8 mouse cellular contexts compared by ENCODE assay signal in the genomic region with DNA sequence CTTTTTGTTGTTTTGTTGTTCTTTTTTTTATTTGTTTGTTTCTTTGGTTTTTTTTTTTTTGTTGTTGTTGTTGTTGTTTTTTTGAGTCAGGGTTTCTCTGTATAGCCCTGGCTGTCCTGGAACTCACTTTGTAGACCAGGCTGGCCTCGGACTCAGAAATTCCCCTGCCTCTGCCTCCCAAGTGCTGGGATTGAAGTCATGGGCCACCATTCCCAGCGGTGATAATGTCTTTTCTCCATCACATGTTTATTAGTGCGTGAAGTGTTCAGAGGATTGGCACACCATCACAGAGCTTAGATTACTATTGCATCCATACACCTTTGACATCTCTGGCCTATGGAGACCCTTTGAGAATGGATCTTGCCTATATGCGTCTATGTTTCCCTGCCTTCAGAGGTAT. TPM values are rescaled to one million over a fixed set of nuclear protein-coding genes. Genes with fewer than 3 reads are reported as not detected.
DNase-seq lines count a peak whose midpoint lies in the region; ATAC-seq and TF ChIP-seq lines count a peak whose summit lies in the region.
"Not testable (repeated sequence)": the region's sequence is repeated elsewhere in the genome, so short reads cannot be mapped to it uniquely, and the experiment has no call there.
"Had no signal": no experiment of that assay in that cellular context is flagged by ENCODE, and none has a peak within 500 bp of the region (broad histone marks: within the 10 kb centered on the region; RNA-seq: fewer than 3 reads in every experiment).

No protein-coding gene starts in this region.

- H3K4me2 ChIP-seq in embryonic facial prominence, embryonic 11.5 days (ENCODE audit: low read depth, low read length); midbrain, postnatal 0 days (ENCODE audit: low read depth, low read length, poor library complexity, severe bottlenecking): not testable (repeated sequence)

- DNase-seq in R1 (ENCODE audit: low read depth, low spot score): peak; percentile 11
- DNase-seq in embryonic facial prominence, embryonic 11.5 days (ENCODE audit: low spot score): peak; percentile 0
- DNase-seq in heart, embryonic 10.5 days (ENCODE audit: low spot score): peak; percentile 76
- DNase-seq in limb, embryonic 10.5 days (ENCODE audit: low spot score): peak; percentile 33
- peak; percentile 0 for DNase-seq in midbrain, postnatal 0 days (ENCODE audit: low spot score)
- DNase-seq in testis, postnatal 10 days (ENCODE audit: low spot score): peak; percentile 43

- H3K9me3 ChIP-seq in embryonic facial prominence, embryonic 11.5 days (replicated peaks; ENCODE audit: control insufficient read depth, low read length); heart, embryonic 10.5 days; limb, embryonic 10.5 days (replicated peaks): not testable (repeated sequence)
- peaks cover 30% of the 10 kb centered on the region for H3K9me3 ChIP-seq in midbrain, postnatal 0 days (ENCODE audit: low read length)

- not testable (repeated sequence) for H3K4me3 ChIP-seq in embryonic facial prominence, embryonic 11.5 days (ENCODE audit: low read depth, low read length); heart, embryonic 10.5 days; limb, embryonic 10.5 days; midbrain, postnatal 0 days (ENCODE audit: low read depth, low read length)

- ATAC-seq in embryonic facial prominence, embryonic 11.5 days (replicated peaks; ENCODE audit: insufficient number of reproducible peaks, low FRiP score, low TSS enrichment, low read depth); midbrain, postnatal 0 days (ENCODE audit: low FRiP score): not testable (repeated sequence)

- H3K4me1 ChIP-seq in embryonic facial prominence, embryonic 11.5 days (ENCODE audit: control insufficient read depth, insufficient read depth, low read length); heart, embryonic 10.5 days; limb, embryonic 10.5 days; midbrain, postnatal 0 days (ENCODE audit: insufficient read depth, low read length): not testable (repeated sequence)

- H3K36me3 ChIP-seq in embryonic facial prominence, embryonic 11.5 days (replicated peaks; ENCODE audit: control insufficient read depth, insufficient read depth, low read depth, low read length); heart, embryonic 10.5 days; limb, embryonic 10.5 days; midbrain, postnatal 0 days (ENCODE audit: insufficient read depth, low read length): not testable (repeated sequence)

- not testable (repeated sequence) for H3K9ac ChIP-seq in embryonic facial prominence, embryonic 11.5 days (replicated peaks; ENCODE audit: low read length); midbrain, postnatal 0 days (replicated peaks; ENCODE audit: low read length, poor library complexity, severe bottlenecking)

- not testable (repeated sequence) for H3K27ac ChIP-seq in embryonic facial prominence, embryonic 11.5 days (replicated peaks; ENCODE audit: low read depth, low read length); heart, embryonic 10.5 days; limb, embryonic 10.5 days; midbrain, postnatal 0 days (ENCODE audit: low read depth, low read length)

- TF ChIP-seq CTCF in midbrain, postnatal 0 days (IDR thresholded peaks at IDR 0.05): not testable (repeated sequence)

- H3K27me3 ChIP-seq in embryonic facial prominence, embryonic 11.5 days (ENCODE audit: control insufficient read depth, insufficient read depth, low read length); heart, embryonic 10.5 days (ENCODE audit: insufficient read depth, poor library complexity, severe bottlenecking); limb, embryonic 10.5 days (ENCODE audit: low read depth, poor library complexity, severe bottlenecking); midbrain, postnatal 0 days (ENCODE audit: insufficient read depth, low read length): not testable (repeated sequence)

- 91% methylated on average over 4 of the region's 4 CpGs for WGBS in embryonic facial prominence, embryonic 11.5 days
- 84% methylated on average over 4 of the region's 4 CpGs for WGBS in heart, embryonic 10.5 days
- WGBS in limb, embryonic 10.5 days: 89% methylated on average over 4 of the region's 4 CpGs
- 90% methylated on average over 4 of the region's 4 CpGs for WGBS in midbrain, postnatal 0 days

RNA-seq across cellular contexts. Expression of a gene that starts 6.0 kb away (rescaled TPM):
- polyA plus RNA-seq in embryonic facial prominence, embryonic 11.5 days (2014; fragmentation: Nextera tagmentation; extraction: Ambion mirVana): 10.4 and 12.6 TPM in 2 replicates
- polyA plus RNA-seq in heart, embryonic 10.5 days (2016; fragmentation: Nextera tagmentation; extraction: Ambion mirVana): 7.4 and 9.9 TPM in 2 replicates
- 8.3 and 9.5 TPM in 2 replicates for polyA plus RNA-seq in limb, embryonic 10.5 days (2016; fragmentation: Nextera tagmentation; extraction: Ambion mirVana)
- 4.1 and 5.7 TPM in 2 replicates for total RNA-seq in midbrain, postnatal 0 days (2014; rRNA removed)
- 4.1 and 5.0 TPM in 2 replicates for polyA plus RNA-seq in midbrain, postnatal 0 days (2015; fragmentation: Nextera tagmentation; extraction: Ambion mirVana)
- polyA plus RNA-seq: erythroblast, embryonic 14.5 days; G1E had no signal

Comparison
In these comparisons a context has a peak if more than half of its experiments do, and no peak if none do; other contexts are left out.
1. DNase-seq: peak in every context shown above with its lines; median percentile 76 in heart, embryonic 10.5 days; 43 in testis, postnatal 10 days; 33 in limb, embryonic 10.5 days; 11 in R1; 0 in embryonic facial prominence, embryonic 11.5 days; 0 in midbrain, postnatal 0 days.